Mouse (Mus musculus) liver, embryonic 11.5 days (tissue): ENCODE measurements around the gene BC030867. TPM values are rescaled to one million over a fixed set of nuclear protein-coding genes. Genes with fewer than 3 reads are reported as not detected.

Experiments used
- ATAC-seq: fragments of 200-750 bp; cut with Nextera tagmentation; replicated peaks from 2 replicates; pipeline ENCODE4 v1.8.0; 2017; ENCODE audit warnings: moderate number of reproducible peaks, mild to moderate bottlenecking, moderate TSS enrichment, moderate library complexity; ENCODE audit not compliant: low FRiP score
- DNase-seq: peaks from one replicate; pipeline ENCODE4 v3.0.0-alpha.2; 2017; ENCODE audit warnings: low spot score
- H3K27ac ChIP-seq: fragments of 300-500 bp; sonication (generic); 2 replicates; pipeline ENCODE4 v1.5.1; 2014; ENCODE audit warnings: mild to moderate bottlenecking, low read depth, low read length, control low read depth
- H3K27me3 ChIP-seq: fragments of 300-500 bp; sonication (generic); replicated peaks from 2 replicates; pipeline ENCODE4 v1.6.1; 2014; ENCODE audit warnings: low read length, mixed read lengths; ENCODE audit not compliant: control insufficient read depth, insufficient read depth
- H3K36me3 ChIP-seq: fragments of 300-500 bp; sonication (generic); 2 replicates; pipeline ENCODE4 v1.6.1; 2014; ENCODE audit warnings: mild to moderate bottlenecking, low read length, moderate library complexity, mixed read lengths; ENCODE audit not compliant: control insufficient read depth, insufficient read depth
- H3K4me1 ChIP-seq: fragments of 300-500 bp; sonication (generic); replicated peaks from 2 replicates; pipeline ENCODE4 v1.6.1; 2014; ENCODE audit warnings: low read length, mixed read lengths; ENCODE audit not compliant: control insufficient read depth, insufficient read depth
- H3K4me2 ChIP-seq: fragments of 300-500 bp; sonication (generic); 2 replicates; pipeline ENCODE4 v1.6.1; 2014; ENCODE audit warnings: mild to moderate bottlenecking, control low read depth, moderate library complexity
- H3K4me3 ChIP-seq: fragments of 300-500 bp; sonication (generic); 2 replicates; pipeline ENCODE4 v1.5.1; 2014; ENCODE audit warnings: low read depth, low read length, control low read depth
- H3K9ac ChIP-seq: fragments of 300-500 bp; sonication (generic); 2 replicates; pipeline ENCODE4 v1.6.1; 2014; ENCODE audit warnings: low read depth, low read length, control low read depth
- H3K9me3 ChIP-seq: fragments of 300-500 bp; sonication (generic); 2 replicates; pipeline ENCODE4 v1.6.1; 2016; ENCODE audit warnings: low read length, inconsistent platforms, mixed read lengths; ENCODE audit not compliant: control insufficient read depth
- WGBS: fragments of 180-500 bp; shearing (Covaris S2); extraction: QIAGEN DNeasy Blood & Tissue Kit; methylation state at CpG from one replicate; pipeline ENCODE4 v1.1.7; 2014; 5-methylcytosine and 5-hydroxymethylcytosine counted together
- polyA plus RNA-seq: library from polyadenylated mRNA; unstranded; fragments of >200 nt; fragmentation: Nextera tagmentation; extraction: Ambion mirVana; gene quantifications from 2 replicates; pipeline ENCODE4 v1.2.1, GENCODE M21; 2014

The BC030867 gene
- polyA plus RNA-seq, 1 experiment from 2014 or later = 28.2 TPM

DNA sequence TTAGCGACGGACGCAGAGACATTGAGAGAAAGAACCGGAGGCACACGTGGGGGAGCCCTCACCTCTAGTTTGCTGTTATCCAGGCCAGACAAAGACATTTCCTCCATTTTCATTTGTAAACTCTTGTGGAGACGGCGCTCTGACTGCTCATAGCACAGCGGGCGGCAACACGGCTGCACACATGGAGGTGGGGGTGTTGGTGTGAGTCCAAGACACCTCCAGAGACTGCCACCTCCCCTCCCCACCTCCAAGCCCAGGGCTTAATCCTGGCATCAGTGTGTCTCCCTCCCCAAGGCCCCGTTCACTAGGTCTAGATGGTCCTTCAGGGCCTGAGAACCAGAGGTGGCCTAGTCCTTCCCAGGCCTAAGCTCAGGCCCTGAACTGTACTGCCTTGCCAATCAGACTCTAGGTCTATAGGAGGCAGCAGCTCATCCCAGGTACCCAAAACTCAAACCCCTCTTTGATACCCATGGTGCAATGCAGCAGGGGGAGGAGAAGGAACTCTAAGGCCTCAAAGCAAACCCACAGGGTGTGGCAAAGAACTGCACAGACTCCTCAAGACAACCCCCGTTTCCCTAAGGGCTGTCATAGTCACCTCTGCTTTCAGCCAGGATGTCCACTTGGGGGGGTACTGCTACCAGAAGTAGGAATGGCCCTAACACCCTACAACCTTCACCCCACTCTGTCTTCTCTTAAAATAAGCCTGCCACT is 46.4 kb downstream of the BC030867 start:
- peaks cover 31% of the 10 kb centered on the region for H3K36me3 ChIP-seq
- H3K4me2 ChIP-seq = peak overlapping the region; percentile 67
- peak overlapping the region; percentile 67 for H3K9ac ChIP-seq
- no peaks in the 10 kb centered on the region for H3K27me3 ChIP-seq
- WGBS = 79% methylated on average over 12 of the region's 12 CpGs
- ATAC-seq (no peak), DNase-seq (no peak)
- peak overlapping the region; percentile 77 for H3K4me3 ChIP-seq
- H3K27ac ChIP-seq = peak overlapping the region; percentile 100
- no peaks in the 10 kb centered on the region for H3K9me3 ChIP-seq
- H3K4me1 ChIP-seq = peaks cover 20% of the 10 kb centered on the region

DNA sequence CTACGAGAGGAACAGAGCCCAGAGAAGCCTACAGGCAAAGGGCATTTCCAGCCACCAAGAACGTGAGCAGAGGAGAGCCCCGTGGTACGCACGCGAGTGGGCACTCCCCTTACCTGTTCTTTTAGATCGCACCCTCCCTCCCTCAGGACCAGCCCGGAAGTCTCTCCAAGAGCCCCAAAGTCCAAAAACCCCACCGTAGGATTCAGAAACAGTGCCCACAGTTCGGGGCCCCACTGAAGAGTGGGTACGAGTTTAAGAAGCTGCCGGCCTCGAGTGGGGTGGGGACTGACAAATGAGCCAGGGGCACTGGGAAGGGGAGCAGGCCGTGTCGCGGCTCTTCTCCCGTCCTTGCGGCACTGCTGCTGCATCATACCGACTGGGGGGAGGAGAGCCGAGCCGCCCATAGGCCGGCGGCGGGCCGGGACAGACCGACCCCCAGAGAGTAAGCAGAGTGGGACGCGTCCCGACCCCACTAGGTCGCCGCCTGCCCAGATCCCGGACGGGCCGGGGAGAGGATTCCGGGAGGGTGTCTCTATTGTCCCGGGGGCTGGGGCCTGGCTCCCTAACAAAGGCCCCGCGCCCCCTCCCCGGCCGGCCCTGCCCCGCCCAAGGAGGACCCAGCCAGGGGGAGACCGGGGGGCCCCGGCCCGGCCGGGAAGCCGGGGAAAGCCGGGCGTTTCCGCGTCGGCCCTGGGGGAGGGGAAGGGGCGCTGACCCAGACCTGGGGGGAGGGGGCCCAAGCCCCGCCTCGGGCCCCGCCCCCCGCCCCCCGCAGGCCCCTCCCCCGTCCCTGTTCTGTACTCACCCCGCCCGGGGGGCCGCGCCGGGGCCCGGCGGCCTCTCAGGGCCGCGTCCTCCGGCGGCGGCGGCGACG is 47.2 kb downstream of the BC030867 start:
- peaks cover 28% of the 10 kb centered on the region for H3K36me3 ChIP-seq
- ATAC-seq = peak; percentile 47
- H3K27ac ChIP-seq = peak overlapping the region; percentile 100
- 1% methylated on average over 43 of the region's 73 CpGs for WGBS
- DNase-seq = peak; percentile 84
- peak overlapping the region; percentile 67 for H3K9ac ChIP-seq
- H3K4me2 ChIP-seq = peak overlapping the region; percentile 67
- peak overlapping the region; percentile 77 for H3K4me3 ChIP-seq
- H3K4me1 ChIP-seq = peaks cover 20% of the 10 kb centered on the region
- no peaks in the 10 kb centered on the region for H3K27me3 ChIP-seq
- no peaks in the 10 kb centered on the region for H3K9me3 ChIP-seq

DNA sequence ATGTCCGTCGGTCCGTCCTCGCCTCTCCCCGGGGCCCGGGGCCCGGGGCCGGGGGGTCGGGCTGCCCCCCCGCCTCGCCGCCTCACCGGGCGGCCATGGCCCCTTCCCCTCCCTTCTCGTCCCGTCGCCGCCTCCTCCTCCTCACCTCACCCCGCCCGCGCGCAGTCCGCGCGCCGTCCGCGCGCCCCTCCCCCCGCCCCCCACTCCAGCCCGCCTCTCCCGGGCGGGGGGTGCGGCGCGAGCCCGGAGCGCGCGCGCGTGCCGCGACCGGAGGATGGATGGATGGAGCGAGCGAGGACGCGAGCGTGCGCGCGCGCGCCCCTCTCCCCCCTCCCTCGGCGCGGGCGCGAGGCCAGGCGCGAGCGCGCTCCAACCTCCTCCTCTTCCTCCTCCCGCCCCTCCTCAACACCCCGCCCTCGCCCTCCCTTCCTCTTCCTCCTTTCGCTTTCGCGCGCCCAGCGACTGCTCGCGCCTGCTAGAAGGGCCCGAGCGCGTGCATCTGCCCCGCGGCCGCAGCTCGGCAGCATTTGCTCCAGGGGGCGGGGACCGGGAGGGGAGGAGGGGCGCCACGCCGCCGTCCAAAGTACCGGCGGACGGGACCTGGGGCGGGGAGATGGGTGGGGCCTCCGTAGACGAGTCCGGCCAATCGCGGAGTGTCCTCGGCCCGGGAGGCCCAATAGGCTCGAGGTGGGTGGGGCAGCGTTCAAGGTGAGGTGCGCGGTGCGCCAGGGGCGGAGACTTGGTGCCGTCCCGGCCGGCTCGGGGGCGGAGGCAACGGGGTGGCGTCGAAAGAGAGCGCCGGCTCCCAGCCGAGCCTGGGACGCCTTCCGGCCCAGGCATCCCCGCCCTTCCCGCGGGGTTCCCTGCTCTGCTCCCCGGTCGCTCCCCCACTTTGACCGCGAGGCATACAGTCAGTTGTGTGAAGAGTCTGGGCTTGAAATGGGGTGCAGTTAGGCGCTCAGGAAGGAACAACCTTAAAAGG is 48.1 kb downstream of the BC030867 start, which contains the start of gene Atxn7l3:
Atxn7l3 (minus strand) TSS at position 141 of the 982 bp plus-strand sequence.
- DNase-seq (peak; percentile 98), ATAC-seq (peak; percentile 92)
- Histone ChIP-seq H3K9ac (peak within 1 kb of the TSS; percentile 67), H3K36me3 (peaks cover 19% of the 10 kb centered on the region), H3K9me3 (no peaks in the 10 kb centered on the region), H3K4me2 (peak within 1 kb of the TSS; percentile 67), H3K27ac (peak within 1 kb of the TSS; percentile 100), H3K4me1 (peaks cover 20% of the 10 kb centered on the region), H3K27me3 (no peaks in the 10 kb centered on the region), H3K4me3 (peak within 1 kb of the TSS; percentile 77)
- under 1% methylated on average over 86 of the region's 125 CpGs for WGBS

DNA sequence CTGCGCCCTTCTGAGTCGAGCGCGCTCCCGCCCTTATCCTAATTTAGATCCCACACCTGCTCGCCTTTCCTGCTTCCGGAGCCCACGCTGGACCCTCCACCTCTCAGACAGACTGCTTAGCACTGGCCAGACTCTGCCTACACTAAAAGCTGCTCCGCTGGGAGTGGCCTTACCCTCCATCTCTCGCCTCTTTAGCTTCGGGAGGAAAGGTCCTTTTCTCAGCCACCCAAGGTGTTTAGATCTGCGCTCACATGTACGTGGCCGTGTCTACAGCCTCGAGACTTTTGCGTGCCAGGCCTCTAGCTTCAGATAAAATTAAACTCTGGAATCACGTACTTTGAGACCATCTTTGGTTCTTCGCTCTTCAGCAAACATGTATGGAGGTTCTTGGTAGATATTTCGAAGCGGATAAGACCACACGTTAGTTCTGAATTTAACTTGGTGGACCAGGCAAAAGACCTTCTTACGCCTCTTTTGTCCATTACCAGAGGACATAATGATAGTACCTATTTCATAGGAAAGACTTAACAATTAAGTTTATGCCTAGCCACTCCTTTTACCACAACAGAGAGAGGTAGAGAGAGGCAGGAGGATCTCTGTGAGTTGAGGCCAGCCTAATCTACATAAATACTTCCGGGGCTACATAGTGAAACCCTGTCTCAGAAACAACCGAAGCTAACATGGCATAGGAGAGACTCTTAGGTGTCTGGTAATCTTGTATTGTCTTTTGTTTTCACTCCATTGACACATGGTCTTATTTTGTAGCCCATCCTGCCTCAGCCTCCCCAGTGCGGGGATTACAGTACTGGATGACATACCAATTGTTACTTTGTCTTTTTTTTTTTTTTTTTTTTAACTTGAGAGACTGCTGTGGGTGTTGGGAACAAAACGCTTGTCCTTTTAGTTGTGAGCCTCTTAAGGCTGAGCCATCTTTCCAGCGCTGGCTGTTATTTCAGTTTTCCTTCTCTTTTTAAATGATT is 49.2 kb downstream of the BC030867 start:
- 22% methylated on average over 27 of the region's 27 CpGs for WGBS
- Histone ChIP-seq H3K36me3 (peaks cover 9% of the 10 kb centered on the region), H3K27me3 (no peaks in the 10 kb centered on the region), H3K4me1 (peaks cover 20% of the 10 kb centered on the region), H3K9ac (peak overlapping the region; percentile 67), H3K27ac (peak overlapping the region; percentile 100), H3K4me2 (peak overlapping the region; percentile 67), H3K4me3 (peak overlapping the region; percentile 77), H3K9me3 (no peaks in the 10 kb centered on the region)
- ATAC-seq (no peak; the same call in 1 of the 2 replicates), DNase-seq (no peak)

DNA sequence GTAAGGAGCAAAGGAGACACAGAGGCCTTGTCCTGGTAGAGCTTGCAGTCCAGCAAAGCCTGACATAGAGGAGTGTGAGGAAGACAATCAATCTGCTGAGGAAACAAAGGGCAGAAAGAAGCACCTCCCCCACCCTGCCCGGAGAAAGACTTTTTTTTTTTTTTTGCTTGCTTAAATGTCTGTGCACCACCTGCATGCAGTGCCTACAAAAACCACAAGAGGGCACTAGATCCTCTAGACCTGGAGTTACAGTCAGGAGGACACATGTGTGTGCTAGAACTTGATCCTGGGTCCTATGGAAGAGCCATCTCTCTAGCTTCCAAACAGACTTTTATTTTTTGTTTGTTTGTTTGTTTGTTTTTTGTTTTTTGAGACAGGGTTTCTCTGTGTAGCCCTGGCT is 51.2 kb downstream of the BC030867 start:
- H3K9me3 ChIP-seq = no peaks in the 10 kb centered on the region
- ATAC-seq (no peak), DNase-seq (no peak)
- no peak overlapping the region for H3K9ac ChIP-seq
- H3K4me2 ChIP-seq = no peak overlapping the region
- H3K27ac ChIP-seq = no peak overlapping the region
- no peaks in the 10 kb centered on the region for H3K36me3 ChIP-seq
- WGBS = 19% methylated on average over 1 of the region's 1 CpGs
- no peak overlapping the region for H3K4me3 ChIP-seq
- H3K27me3 ChIP-seq = no peaks in the 10 kb centered on the region
- peaks cover 13% of the 10 kb centered on the region for H3K4me1 ChIP-seq

DNA sequence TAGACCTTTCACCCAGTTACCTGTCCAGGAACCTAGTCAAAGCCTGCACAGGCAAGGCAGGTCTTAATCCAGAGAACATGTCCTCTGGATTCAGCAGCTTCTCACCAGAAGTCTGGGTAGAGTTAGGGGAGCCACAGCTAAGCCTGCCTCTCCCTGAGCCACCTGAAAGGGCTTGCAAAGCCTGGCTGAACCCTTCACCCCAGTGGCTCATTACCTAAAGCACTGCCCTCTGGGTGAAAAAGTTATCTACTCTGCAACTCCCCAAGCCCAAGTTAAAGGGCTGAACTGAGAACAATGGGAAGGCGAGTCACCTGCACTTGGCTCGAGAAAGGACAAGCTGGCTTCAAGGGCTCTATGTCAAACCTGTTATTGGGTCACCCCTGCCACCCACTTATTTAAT is 55.5 kb downstream of the BC030867 start:
- Histone ChIP-seq H3K4me3 (no peak overlapping the region), H3K27me3 (no peaks in the 10 kb centered on the region), H3K36me3 (peaks cover 26% of the 10 kb centered on the region), H3K4me2 (no peak overlapping the region), H3K9ac (no peak overlapping the region), H3K9me3 (no peaks in the 10 kb centered on the region), H3K4me1 (peaks cover 10% of the 10 kb centered on the region), H3K27ac (no peak overlapping the region)
- 64% methylated on average over 2 of the region's 2 CpGs for WGBS
- DNase-seq (no peak), ATAC-seq (no peak)

DNA sequence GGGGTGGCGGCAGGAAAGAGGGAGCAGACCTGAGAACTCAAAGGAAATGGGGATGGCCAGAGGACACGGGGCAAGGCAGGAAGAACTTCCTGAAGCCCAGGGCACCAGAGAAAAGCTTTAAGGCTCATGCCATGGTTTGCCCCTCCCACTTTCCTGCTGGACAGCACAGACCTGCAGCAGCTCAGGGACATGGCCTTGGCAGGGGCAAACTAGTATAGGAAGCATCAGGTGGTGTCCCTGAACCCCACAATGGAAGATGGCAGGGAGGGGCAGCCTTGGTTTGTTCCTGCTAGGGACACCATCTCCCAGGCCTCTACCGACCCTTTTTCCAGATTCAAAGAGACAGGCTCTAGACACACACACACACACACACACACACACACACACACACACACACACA is 56.7 kb downstream of the BC030867 start:
- 72% methylated on average over 3 of the region's 3 CpGs for WGBS
- Histone ChIP-seq H3K9ac (no peak overlapping the region), H3K9me3 (no peaks in the 10 kb centered on the region), H3K4me2 (no peak overlapping the region), H3K27ac (no peak overlapping the region), H3K4me1 (peaks cover 22% of the 10 kb centered on the region), H3K27me3 (no peaks in the 10 kb centered on the region), H3K36me3 (peaks cover 30% of the 10 kb centered on the region), H3K4me3 (no peak overlapping the region)
- no peak for DNase-seq
- ATAC-seq = no peak
